Mouse (Mus musculus): ENCODE measurements at regions not wholly inside any gene's neighbourhood (a gene's known extent, or its start where the extent isn't known, plus 50 kb on each side); places are given as distances from the start of the nearest gene placed in this dataset.

GRCm38 (mm10) chr3:45547091-45547490 is 168.9 kb downstream of the Pcdh10 start:
- TF ChIP-seq GATA1 (IDR thresholded peaks at IDR 0.05; ENCODE audit: borderline replicate concordance, low read length) (no peak), FLI1 (IDR thresholded peaks at IDR 0.05; ENCODE audit: low read length) (no peak)
